Mouse (Mus musculus) forebrain, embryonic 12.5 days (tissue): ENCODE results near the gene Chchd6. TPM values are rescaled to one million over a fixed set of nuclear protein-coding genes. Genes with fewer than 3 reads are reported as not detected.

ENCODE experiments used
- ATAC-seq: fragments of 200-750 bp; cut with Nextera tagmentation; 2 replicates; pipeline ENCODE4 v1.8.0; 2017; ENCODE audit warnings: moderate TSS enrichment; ENCODE audit not compliant: low FRiP score
- H3K27ac ChIP-seq: fragments of 300-500 bp; sonication (generic); 2 replicates; pipeline ENCODE4 v1.5.1; 2016; ENCODE audit warnings: mild to moderate bottlenecking
- H3K27me3 ChIP-seq: fragments of 300-500 bp; sonication (generic); 2 replicates; pipeline ENCODE4 v1.6.1; 2016; ENCODE audit warnings: mild to moderate bottlenecking
- H3K36me3 ChIP-seq: fragments of 300-500 bp; sonication (generic); replicated peaks from 2 replicates; pipeline ENCODE4 v1.6.1; 2016; ENCODE audit warnings: mild to moderate bottlenecking
- H3K4me1 ChIP-seq: fragments of 300-500 bp; sonication (generic); 2 replicates; pipeline ENCODE4 v1.6.1; 2016
- H3K4me2 ChIP-seq: fragments of 300-500 bp; sonication (generic); 2 replicates; pipeline ENCODE4 v1.6.1; 2016; ENCODE audit warnings: mild to moderate bottlenecking, moderate library complexity
- H3K4me3 ChIP-seq: fragments of 300-500 bp; sonication (generic); replicated peaks from 2 replicates; pipeline ENCODE4 v1.5.1; 2016; ENCODE audit warnings: mild to moderate bottlenecking
- H3K9ac ChIP-seq: fragments of 300-500 bp; sonication (generic); 2 replicates; pipeline ENCODE4 v1.6.1; 2016; ENCODE audit warnings: mild to moderate bottlenecking
- H3K9me3 ChIP-seq: fragments of 300-500 bp; sonication (generic); 2 replicates; pipeline ENCODE4 v1.6.1; 2016
- WGBS: fragments of 180-500 bp; shearing (Covaris S2); methylation state at CpG from one replicate; pipeline ENCODE4 v1.1.7; 2016; 5-methylcytosine and 5-hydroxymethylcytosine counted together
- polyA plus RNA-seq: library from polyadenylated mRNA; unstranded; fragments of >200 nt; fragmentation: Nextera tagmentation; extraction: Ambion mirVana; gene quantifications from 2 replicates; pipeline ENCODE4 v1.2.1, GENCODE M21; 2016

Chchd6 gene
- polyA plus RNA-seq, 1 experiment from 2014 or later = 87.3 TPM

DNA sequence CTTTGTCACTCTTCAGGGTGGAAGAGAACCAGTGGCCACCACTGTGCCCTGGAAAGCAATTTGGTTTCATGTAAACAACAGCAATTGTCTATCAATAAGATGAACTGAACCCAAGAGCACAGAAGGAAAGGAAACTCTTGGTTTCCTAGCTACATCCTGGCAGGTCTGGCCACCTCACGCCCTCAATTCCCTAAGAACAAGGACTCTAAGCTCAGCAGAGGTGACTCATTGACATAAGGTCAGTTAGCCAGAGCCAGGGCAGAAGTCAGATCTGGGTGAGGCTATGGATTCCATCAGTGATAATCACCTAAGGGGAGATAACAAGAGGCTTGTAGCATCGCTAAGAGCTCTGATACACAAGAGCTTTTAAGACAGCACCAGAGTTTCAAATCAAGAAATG lies 137.9 kb downstream of the Chchd6 start:
- Histone ChIP-seq H3K27me3 (no peaks in the 10 kb centered on the region), H3K4me3 (no peak overlapping the region), H3K4me1 (peaks cover 10% of the 10 kb centered on the region; the same call in 1 of the 2 replicates), H3K36me3 (no peaks in the 10 kb centered on the region), H3K9ac (no peak overlapping the region), H3K9me3 (no peaks in the 10 kb centered on the region), H3K4me2 (no peak overlapping the region), H3K27ac (no peak overlapping the region)
- ATAC-seq = no peak
- WGBS = 87% methylated on average over 2 of the region's 2 CpGs

DNA sequence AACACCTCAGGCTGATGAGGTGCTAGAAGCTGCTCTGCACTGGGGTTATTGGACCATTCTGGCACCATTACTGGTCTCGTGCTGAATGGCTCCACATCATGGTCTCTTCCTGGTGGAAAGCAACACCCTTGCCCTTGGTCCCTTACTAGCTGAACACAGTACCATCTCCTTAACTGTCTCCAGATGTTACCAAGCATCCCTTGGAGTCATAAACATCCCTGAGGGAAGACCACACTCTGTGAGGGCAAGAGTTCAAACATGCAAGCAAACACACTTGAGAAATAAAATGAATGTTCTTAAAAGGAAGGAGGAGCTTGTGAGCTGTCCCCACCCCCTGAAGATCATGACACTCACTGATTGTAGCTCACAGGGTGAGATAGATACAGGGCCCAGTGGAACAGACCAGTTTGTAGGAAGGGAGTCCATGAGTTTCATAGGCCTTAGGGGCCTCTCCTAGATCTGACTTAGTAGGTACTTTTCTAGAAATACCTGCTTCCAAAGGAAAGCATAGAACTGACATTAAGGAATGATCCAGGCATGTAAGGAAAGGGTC lies 139.0 kb downstream of the Chchd6 start:
- peaks cover 10% of the 10 kb centered on the region; the same call in 1 of the 2 replicates for H3K4me1 ChIP-seq
- H3K4me3 ChIP-seq = no peak overlapping the region
- no peak overlapping the region for H3K27ac ChIP-seq
- no peak for ATAC-seq
- no peak overlapping the region for H3K4me2 ChIP-seq
- 76% methylated on average over 1 of the region's 1 CpGs for WGBS
- no peaks in the 10 kb centered on the region for H3K27me3 ChIP-seq
- H3K36me3 ChIP-seq = no peaks in the 10 kb centered on the region
- H3K9me3 ChIP-seq = no peaks in the 10 kb centered on the region
- no peak overlapping the region for H3K9ac ChIP-seq

DNA sequence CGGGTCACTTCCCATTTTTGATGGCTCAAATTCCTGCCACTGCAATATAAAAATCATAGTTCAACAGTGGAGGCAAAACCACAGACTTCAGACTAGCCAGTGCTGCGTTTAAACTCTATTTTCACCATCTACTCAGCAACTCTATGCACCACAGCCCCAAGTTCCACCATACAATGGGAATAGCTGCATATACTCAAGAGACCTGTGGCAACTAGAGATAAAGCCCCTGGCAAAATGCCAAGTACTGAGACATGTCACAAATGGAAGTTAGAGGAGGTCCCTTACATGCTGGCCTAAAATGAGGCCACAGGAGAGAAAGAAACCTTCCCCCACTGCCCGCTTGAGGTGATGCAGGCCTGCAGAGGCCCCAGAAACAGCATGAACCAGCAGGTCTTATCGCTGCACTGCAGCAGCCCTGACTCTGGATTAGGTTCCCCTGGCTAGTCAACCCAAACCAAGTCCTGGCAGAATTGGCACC lies 139.9 kb downstream of the Chchd6 start:
- H3K4me2 ChIP-seq = no peak overlapping the region
- no peaks in the 10 kb centered on the region for H3K9me3 ChIP-seq
- H3K4me3 ChIP-seq = no peak overlapping the region
- peaks cover 10% of the 10 kb centered on the region; the same call in 1 of the 2 replicates for H3K4me1 ChIP-seq
- H3K27ac ChIP-seq = no peak overlapping the region
- H3K9ac ChIP-seq = no peak overlapping the region
- H3K36me3 ChIP-seq = no peaks in the 10 kb centered on the region
- no peak for ATAC-seq
- no peaks in the 10 kb centered on the region for H3K27me3 ChIP-seq
- 85% methylated on average over 4 of the region's 4 CpGs for WGBS

DNA sequence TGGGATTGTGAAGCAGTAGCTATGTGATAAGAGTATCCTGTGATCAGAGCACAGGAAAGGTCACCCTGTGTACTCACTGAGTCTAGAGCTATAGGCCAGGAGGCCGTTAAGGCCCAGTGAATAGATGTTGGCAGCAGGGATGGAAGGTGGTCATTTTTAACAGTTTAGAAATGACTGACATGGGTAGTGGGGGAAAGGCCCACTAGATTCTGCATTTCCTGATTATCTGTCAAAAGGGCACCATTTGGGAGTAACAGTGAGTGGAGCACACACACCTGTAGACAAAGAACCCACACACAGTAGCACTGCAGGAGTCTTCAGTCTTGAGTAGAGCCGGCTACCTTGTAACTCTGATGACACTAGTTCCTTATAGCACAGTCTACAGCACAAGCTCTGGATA lies 141.0 kb downstream of the Chchd6 start:
- no peaks in the 10 kb centered on the region for H3K9me3 ChIP-seq
- H3K4me3 ChIP-seq = no peak overlapping the region
- no peak for ATAC-seq
- no peak overlapping the region for H3K27ac ChIP-seq
- WGBS = 92% methylated on average over 2 of the region's 2 CpGs
- no peaks in the 10 kb centered on the region for H3K36me3 ChIP-seq
- no peaks in the 10 kb centered on the region for H3K27me3 ChIP-seq
- H3K9ac ChIP-seq = no peak overlapping the region
- peaks cover 10% of the 10 kb centered on the region; the same call in 1 of the 2 replicates for H3K4me1 ChIP-seq
- H3K4me2 ChIP-seq = no peak overlapping the region

DNA sequence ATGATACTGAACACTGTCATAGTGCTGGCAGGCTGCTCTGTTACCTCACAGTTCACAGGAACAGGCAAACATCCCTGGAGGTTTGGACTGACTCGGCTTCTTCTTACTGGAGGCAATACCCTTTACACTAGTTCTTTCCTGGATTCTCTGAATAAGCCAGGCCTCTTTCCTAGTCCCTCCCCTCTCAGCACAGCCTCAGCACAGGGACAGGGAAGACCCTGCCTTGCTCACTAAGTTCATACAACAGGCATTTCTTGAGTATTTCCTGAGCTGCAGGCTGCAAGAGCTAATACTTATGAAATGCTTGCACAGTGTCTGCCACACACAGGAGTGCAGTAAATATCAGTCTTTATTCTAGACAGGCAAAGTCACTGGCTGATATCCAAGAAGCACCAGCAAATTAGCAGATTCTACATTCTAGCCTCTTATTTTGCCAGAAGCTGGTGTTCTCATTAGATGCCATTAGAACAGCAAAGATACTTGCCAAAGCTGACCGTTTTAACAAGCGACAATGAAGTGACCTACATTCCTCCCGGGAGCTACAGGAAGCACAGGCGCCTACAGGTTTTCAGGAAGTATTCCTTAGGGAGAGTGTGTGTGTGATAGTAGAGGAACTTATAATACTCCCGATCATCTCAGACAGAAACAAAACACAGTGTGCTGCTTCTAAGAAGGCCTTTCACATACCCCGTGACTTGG lies 142.3 kb downstream of the Chchd6 start:
- H3K4me2 ChIP-seq = no peak overlapping the region
- no peak overlapping the region for H3K9ac ChIP-seq
- WGBS = 60% methylated on average over 7 of the region's 7 CpGs
- no peaks in the 10 kb centered on the region for H3K27me3 ChIP-seq
- no peaks in the 10 kb centered on the region for H3K36me3 ChIP-seq
- peaks cover 10% of the 10 kb centered on the region; the same call in 1 of the 2 replicates for H3K4me1 ChIP-seq
- H3K27ac ChIP-seq = 0 out of 2 replicates have a peak overlapping the region, but pooled peaks have one; percentile 33
- no peak for ATAC-seq
- no peak overlapping the region for H3K4me3 ChIP-seq
- H3K9me3 ChIP-seq = no peaks in the 10 kb centered on the region

DNA sequence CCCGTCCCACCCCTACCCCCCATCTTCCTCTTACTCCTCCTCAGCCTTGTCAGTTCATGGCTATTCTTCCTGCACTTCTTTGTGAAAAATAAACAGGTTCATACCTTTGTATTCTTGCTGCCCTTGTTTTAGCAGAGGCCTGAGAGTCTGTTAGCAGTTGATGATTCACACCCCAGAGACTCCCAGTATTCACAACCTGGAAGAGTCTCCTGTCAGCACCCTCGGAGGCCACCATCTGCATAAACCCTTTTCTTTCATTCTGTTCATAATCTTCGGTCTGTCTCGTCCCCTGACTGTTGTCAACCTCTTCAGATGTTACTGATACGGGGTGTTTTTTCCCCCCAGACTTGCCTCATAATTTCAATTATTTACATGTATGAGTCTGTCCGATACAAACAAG lies 143.1 kb downstream of the Chchd6 start:
- H3K9me3 ChIP-seq = no peaks in the 10 kb centered on the region
- H3K4me3 ChIP-seq = no peak overlapping the region
- no peak overlapping the region for H3K27ac ChIP-seq
- no peaks in the 10 kb centered on the region for H3K36me3 ChIP-seq
- peaks cover 10% of the 10 kb centered on the region; the same call in 1 of the 2 replicates for H3K4me1 ChIP-seq
- no peak overlapping the region for H3K4me2 ChIP-seq
- H3K9ac ChIP-seq = no peak overlapping the region
- ATAC-seq = no peak
- H3K27me3 ChIP-seq = no peaks in the 10 kb centered on the region
- 83% methylated on average over 6 of the region's 6 CpGs for WGBS

DNA sequence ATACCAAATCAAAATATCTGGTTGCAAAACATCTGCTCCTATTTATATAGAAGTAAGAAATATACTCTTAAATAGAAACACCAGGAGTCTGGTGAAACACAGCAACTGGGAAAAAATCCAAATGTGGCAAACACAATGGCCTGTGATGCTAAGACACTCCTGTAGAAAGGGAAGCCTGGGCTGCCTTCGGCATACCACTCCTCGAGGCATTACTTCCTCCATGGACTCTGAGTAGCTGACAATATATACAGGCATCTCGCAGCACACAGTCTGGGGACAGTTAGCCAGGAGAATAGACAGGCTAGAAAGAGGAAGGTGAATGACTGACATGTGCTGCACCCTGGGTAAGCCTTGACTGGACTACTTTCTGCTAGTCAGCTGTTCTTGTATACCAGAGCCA lies 146.7 kb downstream of the Chchd6 start:
- 93% methylated on average over 3 of the region's 3 CpGs for WGBS
- H3K27me3 ChIP-seq = no peaks in the 10 kb centered on the region
- H3K27ac ChIP-seq = no peak overlapping the region
- H3K36me3 ChIP-seq = no peaks in the 10 kb centered on the region
- peaks cover 8% of the 10 kb centered on the region; the same call in 1 of the 2 replicates for H3K4me1 ChIP-seq
- ATAC-seq = no peak
- H3K9ac ChIP-seq = no peak overlapping the region
- no peaks in the 10 kb centered on the region for H3K9me3 ChIP-seq
- no peak overlapping the region for H3K4me3 ChIP-seq
- no peak overlapping the region for H3K4me2 ChIP-seq

DNA sequence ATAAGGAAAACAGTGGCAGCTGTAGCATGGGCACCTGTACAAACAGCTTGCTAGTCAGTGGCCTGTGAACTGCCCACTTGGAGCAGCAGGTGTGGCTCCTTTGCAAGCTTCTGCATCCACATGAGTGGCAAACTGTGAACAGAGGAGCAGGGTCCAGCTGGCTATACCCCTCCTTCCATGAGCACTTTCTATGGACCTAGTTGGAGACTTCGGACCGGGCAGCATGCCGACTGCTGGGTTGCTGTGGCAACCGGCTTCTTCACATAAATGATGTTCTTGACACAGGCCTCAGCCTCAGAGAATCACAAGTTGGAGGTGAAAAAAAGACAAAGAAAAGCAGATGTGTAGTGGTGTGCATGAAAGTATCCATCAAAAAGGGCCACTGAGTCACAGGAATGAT lies 154.8 kb downstream of the Chchd6 start:
- ATAC-seq = no peak
- WGBS = 72% methylated on average over 4 of the region's 4 CpGs
- H3K4me1 ChIP-seq = peaks cover 7% of the 10 kb centered on the region; the same call in 1 of the 2 replicates
- H3K9me3 ChIP-seq = no peaks in the 10 kb centered on the region
- no peaks in the 10 kb centered on the region for H3K36me3 ChIP-seq
- H3K9ac ChIP-seq = no peak overlapping the region
- H3K4me2 ChIP-seq = no peak overlapping the region
- no peak overlapping the region for H3K4me3 ChIP-seq
- H3K27me3 ChIP-seq = no peaks in the 10 kb centered on the region
- no peak overlapping the region for H3K27ac ChIP-seq

DNA sequence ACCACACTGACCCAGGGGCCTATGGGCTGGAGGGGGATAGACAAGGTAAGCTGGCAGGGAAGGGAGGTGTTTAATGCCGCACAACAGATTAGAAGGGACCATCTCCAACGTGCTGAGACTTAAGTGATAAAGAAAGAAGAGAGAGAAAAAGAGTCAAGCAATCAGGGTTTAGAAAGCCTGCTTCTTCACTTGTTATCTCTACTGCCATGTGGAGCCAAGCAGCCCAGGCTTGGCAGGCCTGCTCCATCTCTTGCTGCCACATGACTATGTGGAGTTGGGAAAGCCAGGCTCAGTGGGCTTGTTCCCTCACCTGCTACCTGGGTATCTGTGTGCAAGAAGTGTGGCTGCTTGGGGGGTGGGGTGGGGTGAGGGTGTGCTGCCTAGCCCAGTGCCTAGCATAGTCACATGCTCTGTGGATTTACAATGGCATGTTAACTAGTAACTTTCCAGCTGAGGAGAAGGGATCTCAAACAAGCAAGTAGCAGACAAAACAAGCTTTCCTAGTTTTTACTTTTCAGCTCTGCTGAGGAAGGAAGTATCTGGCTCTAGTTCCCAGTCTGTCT lies 163.5 kb downstream of the Chchd6 start:
- no peak for ATAC-seq
- Histone ChIP-seq H3K9me3 (no peaks in the 10 kb centered on the region), H3K27ac (no peak overlapping the region), H3K27me3 (no peaks in the 10 kb centered on the region), H3K4me2 (no peak overlapping the region), H3K9ac (no peak overlapping the region), H3K4me1 (no peaks in the 10 kb centered on the region), H3K36me3 (no peaks in the 10 kb centered on the region), H3K4me3 (no peak overlapping the region)
- 93% methylated on average over 2 of the region's 2 CpGs for WGBS

DNA sequence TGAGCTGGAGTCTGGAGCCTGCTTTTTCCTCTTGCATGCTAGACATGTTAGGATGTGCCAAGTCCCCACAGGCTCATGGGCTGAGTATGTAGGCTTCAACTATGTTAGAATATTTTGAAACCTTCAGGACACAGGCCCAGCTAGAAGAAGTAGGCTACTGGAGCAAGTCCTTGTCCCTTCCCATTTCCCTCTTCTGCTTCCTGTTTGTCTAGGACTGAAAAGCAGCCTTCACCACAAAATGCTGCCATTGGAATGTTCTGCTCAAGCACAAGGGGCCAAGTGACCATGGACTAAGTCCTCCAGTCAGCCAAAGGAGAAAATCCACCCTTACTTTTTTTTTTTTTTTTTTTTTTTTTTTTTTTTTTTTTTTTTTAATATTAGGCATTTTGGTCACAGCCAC lies 164.7 kb downstream of the Chchd6 start:
- Histone ChIP-seq H3K9me3 (no peaks in the 10 kb centered on the region), H3K4me3 (no peak overlapping the region), H3K9ac (no peak overlapping the region), H3K27me3 (no peaks in the 10 kb centered on the region), H3K36me3 (no peaks in the 10 kb centered on the region), H3K4me2 (no peak overlapping the region), H3K27ac (no peak overlapping the region), H3K4me1 (no peaks in the 10 kb centered on the region)
- no peak for ATAC-seq

DNA sequence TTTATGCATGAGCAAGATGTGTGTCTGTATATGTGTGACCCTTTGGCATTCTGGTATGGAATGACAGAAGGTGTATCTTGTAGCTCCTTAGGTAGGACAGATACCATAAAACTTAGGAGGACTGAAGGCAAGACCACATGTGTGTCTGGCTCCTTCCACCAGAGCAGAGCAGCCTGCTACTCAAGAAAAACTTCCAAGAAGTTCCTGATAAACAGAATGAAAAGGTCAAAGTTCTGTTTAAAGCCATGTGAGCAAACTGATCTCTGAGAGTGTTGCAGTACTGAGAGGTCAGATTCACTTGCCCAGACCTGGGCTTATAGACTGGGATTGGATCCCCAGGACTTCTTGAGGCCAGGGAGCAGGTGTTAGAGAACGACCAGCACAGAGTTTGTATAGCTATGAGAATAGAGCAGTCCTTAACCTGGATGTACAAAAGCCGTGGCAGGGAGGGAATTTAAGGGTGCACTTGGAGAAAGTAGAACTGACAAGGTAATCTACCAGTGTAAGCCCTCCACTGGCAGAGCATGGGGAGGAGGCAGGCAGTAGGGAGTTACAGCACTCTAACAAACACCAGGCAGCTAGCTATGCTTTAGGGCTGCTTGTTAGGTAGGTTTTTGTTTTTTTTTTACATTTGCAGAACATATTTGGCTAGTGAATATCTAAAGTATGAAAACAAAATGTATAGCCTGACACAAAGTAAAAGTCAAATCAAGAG lies 166.6 kb downstream of the Chchd6 start:
- 80% methylated on average over 2 of the region's 2 CpGs for WGBS
- no peak for ATAC-seq
- Histone ChIP-seq H3K27me3 (no peaks in the 10 kb centered on the region), H3K27ac (no peak overlapping the region), H3K36me3 (no peaks in the 10 kb centered on the region), H3K9me3 (no peaks in the 10 kb centered on the region), H3K4me2 (no peak overlapping the region), H3K4me3 (no peak overlapping the region), H3K9ac (no peak overlapping the region), H3K4me1 (no peaks in the 10 kb centered on the region)

DNA sequence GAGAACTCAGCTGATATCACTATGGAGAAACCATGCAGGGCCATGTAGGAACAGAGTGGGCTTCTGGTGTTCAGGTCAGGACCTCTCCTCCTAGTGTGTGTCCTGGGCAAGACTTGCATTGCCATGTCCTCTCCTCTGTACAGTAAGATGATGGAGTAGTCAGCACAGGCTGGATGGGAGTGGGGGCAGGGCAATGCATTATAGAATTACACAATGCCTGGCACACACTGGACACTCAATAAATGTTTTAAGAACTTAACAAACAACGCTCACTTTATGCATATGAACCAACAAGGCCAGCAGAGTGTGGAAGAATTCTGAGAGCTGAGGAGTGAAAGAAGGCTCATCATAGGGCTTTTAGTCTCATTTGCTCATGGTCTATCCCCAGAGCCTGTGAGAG lies 171.0 kb downstream of the Chchd6 start:
- Histone ChIP-seq H3K36me3 (no peaks in the 10 kb centered on the region), H3K27ac (no peak overlapping the region), H3K9me3 (no peaks in the 10 kb centered on the region), H3K27me3 (no peaks in the 10 kb centered on the region), H3K4me3 (no peak overlapping the region), H3K4me2 (no peak overlapping the region), H3K4me1 (0 out of 2 replicates have a peak, but pooled peaks cover under 1% of the 10 kb centered on the region), H3K9ac (no peak overlapping the region)
- 82% methylated on average over 1 of the region's 1 CpGs for WGBS
- ATAC-seq = no peak
